13 mouse cellular contexts compared by ENCODE assay signal in genomic region chr15:30913360-30913759, GRCm38 (mm10).
DNase-seq lines count a peak whose midpoint lies in the region; ATAC-seq and TF ChIP-seq lines count a peak whose summit lies in the region.
"Had no signal": no experiment of that assay in that cellular context is flagged by ENCODE, and none has a peak within 500 bp of the region (broad histone marks: within the 10 kb centered on the region; RNA-seq: fewer than 3 reads in every experiment).

No protein-coding gene starts in this region.

- H3K27me3 ChIP-seq in limb, embryonic 14.5 days (ENCODE audit: control insufficient read depth, insufficient read depth, low read length) = no peaks in the 10 kb centered on the region
- H3K27me3 ChIP-seq in midbrain, embryonic 11.5 days (ENCODE audit: control insufficient read depth, insufficient read depth, low read length) = no peaks in the 10 kb centered on the region
- H3K27me3 ChIP-seq: liver, embryonic 13.5 days had no signal

- no peak overlapping the region for H3K9ac ChIP-seq in limb, embryonic 14.5 days (ENCODE audit: low read depth, low read length, severe bottlenecking)
- no peak overlapping the region for H3K9ac ChIP-seq in midbrain, embryonic 11.5 days (ENCODE audit: low read length)
- H3K9ac ChIP-seq: liver, embryonic 13.5 days had no signal

- H3K36me3 ChIP-seq in limb, embryonic 14.5 days (ENCODE audit: control insufficient read depth, insufficient read depth, low read length) = no peaks in the 10 kb centered on the region
- no peaks in the 10 kb centered on the region for H3K36me3 ChIP-seq in midbrain, embryonic 11.5 days (ENCODE audit: control insufficient read depth, insufficient read depth, low read length)
- H3K36me3 ChIP-seq: liver, embryonic 13.5 days had no signal

- H3K27ac ChIP-seq in limb, embryonic 14.5 days (replicated peaks; ENCODE audit: low read depth, low read length) = no peak overlapping the region
- H3K27ac ChIP-seq in midbrain, embryonic 11.5 days (ENCODE audit: low read depth, low read length) = no peak overlapping the region
- H3K27ac ChIP-seq: layer of hippocampus, adult 2 months; liver, embryonic 13.5 days had no signal

- TF ChIP-seq POLR2A in limb, embryonic 14.5 days (IDR thresholded peaks at IDR 0.05; ENCODE audit: borderline replicate concordance, extremely low read depth, insufficient read depth, insufficient read length) = no peak

- H3K4me2 ChIP-seq in limb, embryonic 14.5 days (replicated peaks; ENCODE audit: low read depth, low read length, severe bottlenecking) = no peak overlapping the region
- H3K4me2 ChIP-seq in midbrain, embryonic 11.5 days = no peak overlapping the region
- H3K4me2 ChIP-seq: liver, embryonic 13.5 days had no signal

- ATAC-seq in limb, embryonic 14.5 days (ENCODE audit: low FRiP score, low read depth) = no peak
- ATAC-seq in megakaryocyte, adult 5-6 weeks (ENCODE audit: poor library complexity, severe bottlenecking) = no peak
- ATAC-seq in midbrain, embryonic 11.5 days (ENCODE audit: low FRiP score) = no peak

- DNase-seq in adrenal gland, postnatal 14 days = peak; percentile 21
- DNase-seq in adrenal gland, postnatal 25 days = no peak
- peak; percentile 17 for DNase-seq in lung, postnatal 10 days
- DNase-seq in lung, adult 18-20 months = no peak
- peak; percentile 73 for DNase-seq in embryo, embryonic 10 days (ENCODE audit: low spot score)
- DNase-seq in limb, embryonic 14.5 days (ENCODE audit: low spot score) = peak; percentile 77
- DNase-seq in midbrain, embryonic 11.5 days (ENCODE audit: low spot score, missing footprints) = no peak
- DNase-seq: cerebellum, postnatal 36 days; heart, adult 11 months; liver, embryonic 13.5 days; spleen, adult 18-20 months had no signal

- no peaks in the 10 kb centered on the region for H3K9me3 ChIP-seq in limb, embryonic 14.5 days (ENCODE audit: control insufficient read depth, low read length)
- H3K9me3 ChIP-seq in midbrain, embryonic 11.5 days (ENCODE audit: control insufficient read depth, low read length) = no peaks in the 10 kb centered on the region
- H3K9me3 ChIP-seq: liver, embryonic 13.5 days had no signal

- no peak overlapping the region for H3K4me3 ChIP-seq in limb, embryonic 14.5 days (replicated peaks; ENCODE audit: low read length)
- no peak overlapping the region for H3K4me3 ChIP-seq in midbrain, embryonic 11.5 days (ENCODE audit: low read depth, low read length)
- H3K4me3 ChIP-seq: layer of hippocampus, adult 2 months; liver, embryonic 13.5 days had no signal

- 73% methylated on average over 5 of the region's 5 CpGs for WGBS in limb, embryonic 14.5 days
- 88% methylated on average over 5 of the region's 5 CpGs for WGBS in midbrain, embryonic 11.5 days

- no peaks in the 10 kb centered on the region for H3K4me1 ChIP-seq in limb, embryonic 14.5 days (ENCODE audit: control insufficient read depth, insufficient read depth, low read length)
- no peaks in the 10 kb centered on the region for H3K4me1 ChIP-seq in midbrain, embryonic 11.5 days (ENCODE audit: control insufficient read depth, insufficient read depth, low read length)
- H3K4me1 ChIP-seq: liver, embryonic 13.5 days had no signal

Comparison
In these comparisons a context has a peak if more than half of its experiments do, and no peak if none do; other contexts are left out.
1. DNase-seq: peak in adrenal gland, postnatal 14 days (single experiment), lung, postnatal 10 days (single experiment), embryo, embryonic 10 days (single experiment) and limb, embryonic 14.5 days (single experiment); none in adrenal gland, postnatal 25 days (single experiment), lung, adult 18-20 months (0 of 2) and midbrain, embryonic 11.5 days (single experiment).